Mouse (Mus musculus): ENCODE results near the gene Sohlh2.
"Not testable (repeated sequence)": the region's sequence is repeated elsewhere in the genome, so short reads cannot be mapped to it uniquely, and the experiment has no call there.

Sohlh2 gene

DNA sequence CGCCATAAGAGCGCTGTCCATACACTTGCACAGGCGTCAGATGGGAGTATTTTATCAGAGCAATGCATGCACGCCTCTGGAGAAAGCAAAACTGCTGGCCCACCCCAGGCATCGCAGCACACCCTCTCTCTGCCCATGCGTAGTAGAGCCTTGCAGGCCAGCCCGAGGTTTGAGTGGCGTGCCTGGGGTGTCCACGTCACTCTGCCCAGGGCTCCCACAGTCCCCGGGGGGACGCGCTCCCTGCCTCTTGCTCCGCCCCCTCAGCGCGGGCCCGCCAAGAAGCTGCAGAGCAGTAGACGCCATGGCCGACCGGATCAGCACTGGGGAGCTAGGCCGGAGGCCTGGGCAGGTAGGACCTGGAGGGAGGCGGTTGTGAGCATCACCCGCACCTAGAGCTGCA, at the start of gene Sohlh2:
Gene Sohlh2, plus strand, starts transcription at position 263 of the 400 bp plus-strand sequence.
- no peak for DNase-seq (ENCODE audit: low read depth, low spot score)

GRCm38 (mm10) chr3:55137039-55137438, 44.8 kb upstream of the Sohlh2 start, which contains the start of gene Ccdc169:
TSS of gene Ccdc169 (plus strand) at chr3:55137339.
- no peak for DNase-seq (ENCODE audit: low read depth, low spot score)

- no peak for DNase-seq (ENCODE audit: low read depth, low spot score)
These were observed 42.0 kb upstream of the Sohlh2 start for GRCm38 (mm10) chr3:55139837-55140236.

DNA sequence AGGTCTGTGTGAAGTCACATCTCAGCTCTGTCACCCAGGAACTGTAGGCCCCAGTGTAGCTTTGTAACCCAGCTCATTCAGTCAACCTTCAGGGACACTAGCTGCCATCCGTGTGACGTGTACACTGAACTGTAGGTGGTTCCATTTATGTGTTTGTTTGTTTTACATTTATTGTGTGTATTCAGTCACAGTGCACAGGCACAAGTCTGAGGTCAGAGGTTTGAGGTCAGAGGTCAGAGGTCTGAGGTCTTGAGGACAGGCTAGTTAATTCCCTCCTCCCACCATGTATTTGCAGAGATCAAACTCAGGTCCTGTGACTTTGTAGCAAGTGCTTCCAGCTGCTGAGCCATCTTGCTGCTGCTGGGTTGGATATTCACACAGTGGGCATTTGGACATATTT, 40.4 kb upstream of the Sohlh2 start:
- no peak for DNase-seq (ENCODE audit: low read depth, low spot score)

GRCm38 (mm10) chr3:55144916-55145315, 36.9 kb upstream of the Sohlh2 start:
- DNase-seq (ENCODE audit: low read depth, low spot score) = no peak

GRCm38 (mm10) chr3:55146441-55146840, 35.4 kb upstream of the Sohlh2 start:
- DNase-seq (ENCODE audit: low read depth, low spot score) = no peak

DNA sequence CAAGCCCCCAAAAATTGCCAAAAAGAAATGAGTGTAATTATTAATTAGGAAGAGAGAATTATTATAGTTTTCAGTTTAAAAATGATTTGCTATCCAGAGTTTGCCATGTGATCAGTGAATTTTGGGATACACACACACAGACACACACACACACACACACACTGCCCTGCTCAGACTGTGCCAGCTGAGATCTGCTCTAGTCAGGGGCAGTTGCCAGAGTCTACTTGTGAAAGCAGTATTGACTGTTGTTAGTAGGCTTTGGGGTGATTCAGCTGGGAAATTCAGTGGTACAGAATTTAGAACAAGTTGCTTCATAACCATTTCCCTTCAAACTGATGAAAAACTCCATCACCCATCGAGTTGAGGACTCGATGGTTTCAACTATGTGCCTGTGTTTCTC, 34.7 kb upstream of the Sohlh2 start:
- no peak for DNase-seq (ENCODE audit: low read depth, low spot score)

DNA sequence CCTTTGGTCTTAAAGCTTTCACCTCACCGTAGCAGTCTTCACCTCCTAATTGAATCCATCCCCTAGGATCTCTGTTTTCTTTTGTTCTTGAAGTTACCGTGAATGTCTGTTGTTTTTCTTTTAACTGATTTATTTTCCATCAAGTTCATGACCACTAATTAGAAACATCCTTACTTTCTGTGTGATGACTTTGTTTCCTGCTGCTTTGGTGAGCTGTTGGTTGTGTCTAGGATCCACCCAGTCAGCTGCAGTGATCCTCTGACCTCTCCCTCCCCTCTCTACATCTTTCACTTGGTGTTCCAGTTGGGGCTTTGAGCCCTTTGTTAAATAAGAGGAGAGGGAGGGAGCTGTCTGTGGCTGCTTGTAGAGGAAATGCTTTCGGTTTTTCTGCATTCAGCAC, 33.7 kb upstream of the Sohlh2 start:
- DNase-seq (ENCODE audit: low read depth, low spot score) = no peak

DNA sequence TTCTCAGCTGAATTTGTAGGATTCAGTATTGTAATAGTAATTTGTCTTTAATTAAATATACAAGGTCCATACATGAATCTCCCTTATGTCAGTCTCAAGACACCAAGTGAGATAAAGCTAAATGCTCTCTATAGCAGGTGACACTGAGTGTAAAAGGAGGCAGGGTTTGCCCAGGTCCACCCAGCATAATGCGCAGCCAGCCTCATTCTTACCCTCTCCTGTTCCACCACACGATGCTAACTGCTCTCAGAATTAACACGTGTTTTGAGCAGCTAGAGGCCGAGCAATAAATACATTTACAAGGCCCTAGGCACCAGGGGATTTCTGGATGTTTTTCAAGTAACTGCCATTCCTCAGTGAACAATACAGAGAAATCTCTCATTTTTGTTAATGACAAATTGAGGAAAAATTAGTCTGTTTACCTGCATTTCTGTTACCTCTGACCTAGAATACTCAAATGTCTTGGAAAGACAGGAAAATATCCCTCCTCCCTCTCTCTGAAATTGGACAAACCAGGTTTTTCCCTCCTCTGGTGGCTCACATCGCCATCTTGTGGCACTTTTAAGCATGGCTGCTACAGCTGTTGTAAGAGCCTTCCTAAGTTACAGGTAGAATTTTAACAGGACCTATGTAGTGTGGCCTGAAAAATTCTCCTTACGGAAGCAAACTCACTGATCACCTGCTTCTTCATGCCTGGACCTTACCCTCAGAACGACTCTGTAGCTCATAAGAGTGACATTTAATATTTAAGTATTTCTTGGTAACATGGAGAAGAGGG, 30.0 kb upstream of the Sohlh2 start:
- DNase-seq (ENCODE audit: low read depth, low spot score) = peak; percentile 13

DNA sequence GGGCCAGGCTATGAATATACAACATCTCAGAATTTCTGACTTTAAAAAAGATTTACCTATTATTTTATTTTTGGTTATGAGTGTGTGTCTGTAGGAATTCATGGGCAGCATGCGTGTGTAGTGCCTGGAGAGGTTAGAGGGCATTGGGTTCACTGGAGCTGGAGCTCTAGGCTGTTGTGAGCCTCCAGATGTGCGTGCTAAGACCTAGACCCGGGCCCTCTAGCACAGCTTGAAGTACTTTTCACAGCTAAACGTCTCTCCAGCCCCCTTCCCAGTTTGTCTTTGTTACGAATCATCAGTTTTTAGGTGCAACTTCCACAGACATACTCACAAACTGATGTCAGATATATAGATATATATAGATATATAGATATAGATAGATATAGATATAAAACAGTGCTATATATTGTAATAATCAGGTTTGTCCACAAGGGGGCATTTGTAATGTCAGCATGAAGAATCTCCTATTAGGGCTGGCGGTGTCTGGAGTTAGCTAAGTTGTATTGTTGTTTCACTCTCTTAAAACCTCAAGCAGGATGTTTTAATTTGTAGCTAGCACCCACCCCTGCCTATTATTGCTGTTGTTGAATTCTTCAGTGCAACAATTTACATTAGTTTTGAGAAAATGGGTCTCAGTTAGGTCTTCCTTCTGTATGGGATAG, 29.0 kb upstream of the Sohlh2 start:
- peak; percentile 20 for DNase-seq (ENCODE audit: low read depth, low spot score)

- DNase-seq (ENCODE audit: low read depth, low spot score) = no peak
These were observed 27.7 kb upstream of the Sohlh2 start for GRCm38 (mm10) chr3:55154163-55154562.

GRCm38 (mm10) chr3:55157413-55157812, 24.4 kb upstream of the Sohlh2 start:
- DNase-seq (ENCODE audit: low read depth, low spot score) = no peak

DNA sequence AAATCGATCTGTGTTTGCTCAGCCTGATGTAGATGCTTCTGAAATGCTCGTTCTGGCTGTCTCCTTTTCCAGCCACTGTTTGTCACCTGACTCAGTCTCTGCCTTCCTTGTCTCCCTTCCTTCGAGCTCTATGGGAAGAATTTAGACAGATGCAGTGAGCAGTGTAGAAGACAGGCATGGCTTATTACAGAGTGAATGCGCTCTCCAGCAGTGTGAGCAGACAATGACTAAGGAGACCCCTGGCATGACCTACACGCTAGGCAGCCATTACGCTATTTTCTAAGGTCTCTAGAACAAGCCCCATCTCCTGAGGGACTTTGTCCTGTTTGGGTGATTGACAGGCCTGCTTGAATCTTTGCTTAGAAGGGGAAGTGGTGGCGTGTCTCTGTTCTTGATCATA, 20.7 kb upstream of the Sohlh2 start:
- no peak for DNase-seq (ENCODE audit: low read depth, low spot score)

- DNase-seq (ENCODE audit: low read depth, low spot score) = no peak
These were observed 18.3 kb upstream of the Sohlh2 start for GRCm38 (mm10) chr3:55163510-55163909.

DNA sequence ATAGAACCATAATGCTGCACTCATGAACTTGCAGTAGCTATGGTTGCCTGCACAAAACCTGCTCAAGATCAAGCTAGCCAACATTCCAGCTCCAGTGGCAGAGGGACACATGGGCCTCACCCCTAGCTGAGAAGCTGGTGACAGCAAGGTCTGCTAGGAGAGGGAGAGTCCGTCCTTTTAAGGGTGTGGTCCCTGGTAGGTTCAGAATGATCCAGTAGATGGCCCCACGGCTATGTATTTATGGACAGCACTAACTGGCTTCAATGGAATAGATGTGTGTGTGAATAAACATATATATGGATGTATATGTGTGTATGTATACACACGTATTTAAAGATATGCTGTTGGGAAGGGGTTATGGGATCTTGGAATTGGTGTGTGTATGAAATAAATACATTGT, 9.3 kb upstream of the Sohlh2 start:
- no peak for DNase-seq (ENCODE audit: low read depth, low spot score)

GRCm38 (mm10) chr3:55177271-55177670, 4.6 kb upstream of the Sohlh2 start:
- DNase-seq (ENCODE audit: low read depth, low spot score) = no peak

DNA sequence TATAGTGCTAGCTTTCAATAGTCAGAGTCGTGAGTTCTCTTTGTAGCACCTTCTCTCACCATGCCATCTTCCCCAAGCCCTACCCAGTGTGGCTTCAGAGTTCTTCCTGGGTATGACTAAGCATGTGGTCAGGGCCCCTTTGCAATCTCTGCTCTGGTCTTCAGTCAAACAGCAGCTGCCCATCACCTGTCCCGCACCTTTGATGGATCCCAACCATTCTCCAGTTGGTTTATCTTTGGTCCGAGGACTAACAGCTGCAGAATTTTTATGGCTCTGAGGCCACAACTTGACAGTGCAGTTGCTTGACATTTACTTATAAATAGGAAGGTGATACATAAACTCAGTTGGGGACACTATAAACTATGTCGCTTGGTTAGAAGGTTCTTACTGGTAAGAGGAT, 9.8 kb downstream of the Sohlh2 start:
- DNase-seq (ENCODE audit: low read depth, low spot score) = peak; percentile 4

DNA sequence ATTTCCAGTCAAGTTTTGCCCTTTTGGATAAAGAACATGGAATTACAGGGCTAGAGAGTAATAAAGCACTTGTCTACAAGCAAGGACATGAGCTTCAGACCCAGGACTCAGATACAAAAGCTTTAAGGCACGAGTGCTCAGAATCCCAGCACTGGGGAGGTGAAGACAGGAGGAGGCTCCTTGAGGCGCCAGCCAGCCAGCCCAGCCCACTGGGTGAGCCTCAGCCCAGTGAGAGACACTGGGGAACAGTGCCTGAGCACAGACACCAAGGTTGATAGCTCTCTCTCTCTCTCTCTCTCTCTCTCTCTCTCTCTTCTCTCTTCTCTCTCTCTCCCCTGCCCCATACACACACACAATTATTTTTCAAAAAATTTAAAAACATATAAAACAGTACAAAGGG, 11.5 kb downstream of the Sohlh2 start:
- DNase-seq (ENCODE audit: low read depth, low spot score) = no peak

- no peak for DNase-seq (ENCODE audit: low read depth, low spot score)
These were observed 13.0 kb downstream of the Sohlh2 start for GRCm38 (mm10) chr3:55194792-55195191.

DNA sequence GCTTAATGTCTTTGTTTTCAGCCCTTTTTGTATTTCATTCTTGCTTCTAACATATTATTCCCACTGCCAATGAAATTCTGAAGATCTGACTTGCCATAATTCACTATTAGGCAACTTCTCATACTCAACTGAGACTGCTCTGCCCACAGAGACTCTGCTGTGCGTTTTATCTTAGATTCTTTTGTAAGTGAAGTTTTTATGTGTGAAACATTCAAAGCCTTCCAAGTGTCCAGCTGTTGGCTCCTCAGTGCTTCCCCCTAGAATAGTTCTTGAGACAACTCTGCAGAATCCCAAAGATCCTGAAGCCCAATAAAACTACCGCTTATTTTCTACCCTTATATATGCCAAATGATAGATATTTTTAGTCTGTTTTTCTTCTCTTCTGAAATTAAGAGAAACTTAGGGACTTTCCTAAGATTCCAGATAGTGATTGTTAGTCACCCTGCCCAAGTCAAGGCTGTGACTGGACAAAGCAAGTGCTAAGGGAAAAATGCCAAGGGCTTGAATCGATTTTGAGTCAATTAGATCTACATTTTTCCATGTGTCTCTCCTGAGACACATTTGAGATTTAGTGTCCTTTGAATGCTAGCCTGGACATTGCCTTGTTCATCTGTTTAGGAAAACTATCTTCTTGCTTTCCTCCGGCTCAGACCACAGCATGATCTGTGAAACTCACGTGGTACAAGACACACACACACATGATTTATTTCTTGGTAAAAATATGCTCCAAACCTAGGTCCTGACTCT, 13.9 kb downstream of the Sohlh2 start:
- DNase-seq (ENCODE audit: low read depth, low spot score) = peak; percentile 27

- no peak for DNase-seq (ENCODE audit: low read depth, low spot score)
These were observed 14.5 kb downstream of the Sohlh2 start for GRCm38 (mm10) chr3:55196328-55196710.

GRCm38 (mm10) chr3:55203621-55204020, 21.8 kb downstream of the Sohlh2 start:
- DNase-seq (ENCODE audit: low read depth, low spot score) = not testable (repeated sequence)
